Mouse (Mus musculus) midbrain, embryonic 13.5 days (tissue): Measurements from ENCODE around the gene Ccdc3. TPM values are rescaled to one million over a fixed set of nuclear protein-coding genes. Genes with fewer than 3 reads are reported as not detected.

ENCODE experiments used
- ATAC-seq: fragments of 200-750 bp; cut with Nextera tagmentation; 2 replicates; pipeline ENCODE4 v1.8.0; 2017; ENCODE audit warnings: mild to moderate bottlenecking, moderate TSS enrichment, moderate library complexity
- H3K27ac ChIP-seq: fragments of 300-500 bp; sonication (generic); 2 replicates; pipeline ENCODE4 v1.5.1; 2015; ENCODE audit warnings: inconsistent platforms, mild to moderate bottlenecking, moderate library complexity
- H3K27me3 ChIP-seq: fragments of 300-500 bp; sonication (generic); 2 replicates; pipeline ENCODE4 v1.6.1; 2015; ENCODE audit warnings: mild to moderate bottlenecking, inconsistent platforms
- H3K36me3 ChIP-seq: fragments of 300-500 bp; sonication (generic); 2 replicates; pipeline ENCODE4 v1.6.1; 2015; ENCODE audit warnings: mild to moderate bottlenecking, inconsistent platforms
- H3K4me1 ChIP-seq: fragments of 300-500 bp; sonication (generic); replicated peaks from 2 replicates; pipeline ENCODE4 v1.6.1; 2015; ENCODE audit warnings: inconsistent platforms
- H3K4me2 ChIP-seq: fragments of 300-500 bp; sonication (generic); replicated peaks from 2 replicates; pipeline ENCODE4 v1.6.1; 2015; ENCODE audit warnings: moderate library complexity, mild to moderate bottlenecking, inconsistent platforms
- H3K4me3 ChIP-seq: fragments of 300-500 bp; sonication (generic); replicated peaks from 2 replicates; pipeline ENCODE4 v1.5.1; 2015; ENCODE audit warnings: mild to moderate bottlenecking, inconsistent platforms
- H3K9ac ChIP-seq: fragments of 300-500 bp; sonication (generic); replicated peaks from 2 replicates; pipeline ENCODE4 v1.6.1; 2015; ENCODE audit warnings: mild to moderate bottlenecking, inconsistent platforms
- H3K9me3 ChIP-seq: fragments of 300-500 bp; sonication (generic); 2 replicates; pipeline ENCODE4 v1.6.1; 2016; ENCODE audit warnings: mild to moderate bottlenecking, inconsistent platforms
- WGBS: fragments of 180-500 bp; shearing (Covaris S2); methylation state at CpG from one replicate; pipeline ENCODE4 v1.1.7; 2015; 5-methylcytosine and 5-hydroxymethylcytosine counted together
- polyA plus RNA-seq: library from polyadenylated mRNA; unstranded; fragments of >200 nt; fragmentation: Nextera tagmentation; extraction: Ambion mirVana; gene quantifications from 2 replicates; pipeline ENCODE4 v1.2.1, GENCODE M21; 2015

Gene Ccdc3
- polyA plus RNA-seq, 1 experiment from 2014 or later, result 8.6 TPM

DNA sequence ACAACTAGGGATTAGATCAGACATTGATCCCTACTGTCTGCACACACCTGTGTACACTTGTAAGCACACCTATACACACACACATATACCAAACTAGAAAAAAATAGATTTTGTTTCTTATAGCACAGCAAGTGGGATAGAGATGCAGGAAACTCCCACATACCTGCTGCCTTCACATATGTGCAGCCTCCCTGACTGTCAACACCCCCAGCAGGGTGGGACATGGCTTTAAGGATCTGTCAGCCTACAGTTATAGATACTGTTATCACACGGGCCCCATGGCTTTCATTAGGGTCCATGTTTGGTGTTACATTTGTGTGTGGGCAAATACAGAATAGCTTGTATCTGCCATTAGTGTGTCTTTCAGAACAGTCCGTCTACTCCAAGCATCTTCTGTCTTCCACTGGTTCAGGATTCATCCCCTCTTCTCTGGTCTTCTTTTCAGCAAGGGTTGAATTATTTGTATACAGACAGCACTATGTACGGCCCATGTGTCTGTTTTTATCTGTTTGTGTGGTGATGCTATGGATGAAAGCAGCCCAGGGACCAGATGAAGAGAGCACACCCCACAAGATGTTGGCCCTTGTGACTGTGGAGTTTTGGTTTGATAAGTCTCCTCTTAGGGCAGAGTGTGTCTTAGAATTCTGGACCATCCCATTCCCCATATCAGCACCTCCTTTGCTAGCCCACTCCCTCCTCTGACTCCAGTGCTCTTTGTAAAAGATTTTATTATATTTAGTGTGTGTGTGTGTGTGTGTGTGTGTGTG, 24.5 kb downstream of the Ccdc3 start:
- no peak overlapping the region for H3K4me2 ChIP-seq
- peaks cover 6% of the 10 kb centered on the region; the same call in 1 of the 2 replicates for H3K4me1 ChIP-seq
- H3K36me3 ChIP-seq, result no peaks in the 10 kb centered on the region
- H3K27me3 ChIP-seq, result no peaks in the 10 kb centered on the region
- H3K9ac ChIP-seq, result no peak overlapping the region
- H3K9me3 ChIP-seq, result no peaks in the 10 kb centered on the region
- WGBS, result 86% methylated on average over 3 of the region's 3 CpGs
- no peak overlapping the region for H3K4me3 ChIP-seq
- no peak for ATAC-seq
- no peak overlapping the region for H3K27ac ChIP-seq

DNA sequence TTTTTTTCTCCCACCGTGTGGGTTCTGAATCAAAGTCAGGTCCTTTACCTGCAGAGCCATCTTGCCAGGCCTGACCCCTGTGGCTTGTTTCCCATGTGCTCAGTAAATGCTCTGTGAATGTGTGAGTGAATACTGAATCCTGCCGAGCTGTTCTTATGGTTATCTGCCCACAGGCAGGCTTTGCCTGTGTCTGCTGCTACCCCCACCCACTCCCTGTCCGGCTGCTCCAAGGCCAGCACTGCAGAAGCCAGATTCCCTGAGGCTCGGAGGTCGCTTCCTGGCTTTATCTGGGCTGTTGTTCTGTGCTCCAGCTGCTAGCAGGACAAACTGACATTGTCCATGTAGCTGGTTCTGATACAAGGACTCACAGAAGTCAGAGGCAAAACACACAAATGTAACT, 25.2 kb downstream of the Ccdc3 start:
- H3K4me3 ChIP-seq, result no peak overlapping the region
- H3K36me3 ChIP-seq, result no peaks in the 10 kb centered on the region
- no peak overlapping the region for H3K27ac ChIP-seq
- no peaks in the 10 kb centered on the region for H3K27me3 ChIP-seq
- WGBS, result 52% methylated on average over 5 of the region's 5 CpGs
- H3K4me2 ChIP-seq, result no peak overlapping the region
- ATAC-seq, result no peak
- no peak overlapping the region; the same call in 1 of the 2 replicates for H3K9ac ChIP-seq
- no peaks in the 10 kb centered on the region for H3K9me3 ChIP-seq
- peaks cover 6% of the 10 kb centered on the region; the same call in 1 of the 2 replicates for H3K4me1 ChIP-seq

DNA sequence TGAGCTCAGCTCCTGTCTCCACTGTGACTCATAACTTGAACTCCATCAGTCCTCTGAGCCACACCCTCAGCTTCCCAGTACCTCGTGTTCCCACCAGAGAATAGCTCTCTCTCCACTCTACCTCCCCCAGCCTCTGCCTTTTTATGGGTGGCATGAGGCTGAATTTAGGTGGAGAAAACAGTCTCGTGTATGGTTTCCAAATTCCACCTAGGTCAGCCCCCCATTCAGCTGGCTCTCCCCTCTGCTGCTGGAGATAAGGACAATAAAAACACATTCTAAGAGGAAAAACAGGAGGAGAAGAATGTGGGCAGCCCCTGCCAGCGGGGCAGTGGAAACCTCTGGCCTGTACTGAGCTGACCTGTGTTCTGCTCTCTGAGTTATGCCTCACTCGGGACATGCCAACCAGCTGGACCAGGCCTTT, 28.4 kb downstream of the Ccdc3 start:
- ATAC-seq, result no peak
- 75% methylated on average over 4 of the region's 4 CpGs for WGBS
- Histone ChIP-seq H3K9ac (no peak overlapping the region), H3K27me3 (no peaks in the 10 kb centered on the region), H3K4me1 (no peaks in the 10 kb centered on the region), H3K27ac (no peak overlapping the region), H3K36me3 (no peaks in the 10 kb centered on the region), H3K9me3 (no peaks in the 10 kb centered on the region), H3K4me3 (no peak overlapping the region), H3K4me2 (no peak overlapping the region)

DNA sequence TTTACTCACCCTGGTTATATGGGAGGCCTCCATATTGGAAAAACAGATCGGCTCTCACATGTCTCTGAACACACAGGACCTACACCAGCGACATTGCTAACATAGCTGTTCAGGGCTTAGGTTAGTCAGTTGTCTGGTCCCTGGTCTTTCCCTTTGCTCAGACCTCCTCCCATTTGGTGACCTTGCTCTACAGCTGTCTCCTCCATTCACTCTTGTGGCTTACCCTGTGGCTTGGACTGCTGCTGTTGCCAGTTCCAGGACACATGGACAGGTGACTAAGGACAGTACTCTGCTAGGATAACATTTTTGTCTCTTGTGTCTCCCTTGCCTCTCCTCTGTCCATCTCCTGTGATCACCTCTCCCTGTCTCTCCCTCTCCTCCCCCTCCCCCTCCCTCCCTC, 29.2 kb downstream of the Ccdc3 start:
- Histone ChIP-seq H3K4me2 (no peak overlapping the region), H3K36me3 (no peaks in the 10 kb centered on the region), H3K4me3 (no peak overlapping the region), H3K27me3 (no peaks in the 10 kb centered on the region), H3K4me1 (no peaks in the 10 kb centered on the region), H3K27ac (no peak overlapping the region), H3K9me3 (no peaks in the 10 kb centered on the region), H3K9ac (no peak overlapping the region)
- no peak for ATAC-seq
- 96% methylated on average over 2 of the region's 2 CpGs for WGBS

DNA sequence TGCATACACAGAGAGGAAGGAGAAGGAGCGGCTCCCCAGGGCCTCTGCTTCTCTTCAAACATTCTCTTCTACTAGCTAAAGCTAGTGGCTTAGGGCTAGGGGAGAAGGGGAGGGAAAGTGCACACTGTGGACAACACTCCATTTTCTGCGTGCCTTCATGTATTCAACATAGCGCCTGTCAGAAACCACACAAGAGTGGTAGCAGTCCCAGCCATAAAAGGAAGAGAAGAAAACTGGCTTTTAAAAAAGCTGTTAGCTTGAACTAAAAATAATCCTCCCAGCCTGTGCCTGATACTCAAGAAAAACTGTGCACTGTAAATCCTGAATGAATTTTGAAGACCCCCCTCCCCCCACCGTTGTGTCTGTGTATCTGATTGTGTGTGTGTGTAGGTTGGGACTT, 33.2 kb downstream of the Ccdc3 start:
- H3K4me3 ChIP-seq, result no peak overlapping the region
- H3K36me3 ChIP-seq, result no peaks in the 10 kb centered on the region
- H3K27ac ChIP-seq, result no peak overlapping the region
- no peak for ATAC-seq
- H3K27me3 ChIP-seq, result no peaks in the 10 kb centered on the region
- H3K9ac ChIP-seq, result no peak overlapping the region
- no peak overlapping the region for H3K4me2 ChIP-seq
- no peaks in the 10 kb centered on the region for H3K9me3 ChIP-seq
- WGBS, result 81% methylated on average over 4 of the region's 4 CpGs
- no peaks in the 10 kb centered on the region for H3K4me1 ChIP-seq

DNA sequence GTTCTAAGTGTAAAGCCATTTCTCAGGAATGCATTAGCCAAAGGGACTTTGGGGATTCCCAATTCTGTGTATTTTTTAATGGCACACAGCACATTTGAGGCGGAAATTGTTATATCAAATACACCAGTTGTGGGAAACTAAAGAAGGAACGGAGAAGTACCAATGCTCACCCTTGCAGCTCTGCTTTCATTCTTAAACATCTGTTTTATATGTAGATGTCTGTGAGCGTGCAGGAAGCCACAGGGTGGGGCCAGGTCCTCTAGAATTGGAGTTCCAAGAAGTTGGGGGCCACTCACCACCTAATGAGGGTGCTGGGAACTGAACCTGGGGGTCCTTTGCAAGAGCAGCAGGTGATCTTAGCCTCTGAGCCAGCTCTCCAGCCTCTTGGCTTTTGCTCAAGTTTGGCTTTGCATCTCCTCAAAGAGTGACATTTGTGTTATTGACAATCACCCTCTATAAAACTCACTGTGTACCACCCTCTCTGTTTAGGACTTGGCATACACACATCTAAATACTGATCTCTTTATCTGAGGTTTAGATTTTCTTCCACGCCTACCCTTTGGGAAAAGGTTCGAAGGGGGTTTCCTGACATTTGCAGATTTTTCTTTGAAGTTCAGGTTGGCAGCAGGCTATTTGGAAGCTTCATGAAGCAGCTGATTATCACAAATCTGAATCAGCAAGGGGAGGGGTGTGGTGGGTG, 33.9 kb downstream of the Ccdc3 start:
- no peak overlapping the region for H3K4me2 ChIP-seq
- no peak overlapping the region for H3K9ac ChIP-seq
- ATAC-seq, result no peak
- H3K36me3 ChIP-seq, result no peaks in the 10 kb centered on the region
- no peaks in the 10 kb centered on the region for H3K4me1 ChIP-seq
- H3K27me3 ChIP-seq, result no peaks in the 10 kb centered on the region
- no peak overlapping the region for H3K4me3 ChIP-seq
- WGBS, result 81% methylated on average over 5 of the region's 5 CpGs
- no peak overlapping the region for H3K27ac ChIP-seq
- H3K9me3 ChIP-seq, result 0 out of 2 replicates have a peak, but pooled peaks cover 1% of the 10 kb centered on the region

DNA sequence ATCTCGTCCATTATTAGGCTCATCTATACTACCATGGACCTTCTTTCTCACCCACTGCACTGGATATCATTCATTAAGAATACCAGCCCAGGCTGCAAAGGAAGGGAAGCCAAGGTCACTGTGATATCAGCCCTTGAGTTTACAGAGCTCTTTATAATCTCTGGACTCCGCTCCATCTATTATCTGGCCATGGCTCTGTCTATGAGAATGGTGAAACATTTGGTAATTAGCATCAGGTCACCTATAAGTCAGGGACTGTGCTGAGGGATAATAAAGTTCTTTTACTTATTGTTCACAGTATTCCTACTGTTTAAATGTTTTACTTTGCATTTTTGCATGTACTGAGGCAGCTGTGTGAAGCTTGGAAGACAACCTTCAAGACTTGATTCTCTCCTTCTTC, 35.2 kb downstream of the Ccdc3 start:
- H3K4me1 ChIP-seq, result no peaks in the 10 kb centered on the region
- H3K9ac ChIP-seq, result no peak overlapping the region
- ATAC-seq, result no peak
- 81% methylated on average over 2 of the region's 2 CpGs for WGBS
- no peak overlapping the region for H3K4me2 ChIP-seq
- H3K27me3 ChIP-seq, result no peaks in the 10 kb centered on the region
- H3K36me3 ChIP-seq, result no peaks in the 10 kb centered on the region
- H3K27ac ChIP-seq, result no peak overlapping the region
- H3K4me3 ChIP-seq, result no peak overlapping the region
- H3K9me3 ChIP-seq, result peaks cover 6% of the 10 kb centered on the region; the same call in 1 of the 2 replicates

DNA sequence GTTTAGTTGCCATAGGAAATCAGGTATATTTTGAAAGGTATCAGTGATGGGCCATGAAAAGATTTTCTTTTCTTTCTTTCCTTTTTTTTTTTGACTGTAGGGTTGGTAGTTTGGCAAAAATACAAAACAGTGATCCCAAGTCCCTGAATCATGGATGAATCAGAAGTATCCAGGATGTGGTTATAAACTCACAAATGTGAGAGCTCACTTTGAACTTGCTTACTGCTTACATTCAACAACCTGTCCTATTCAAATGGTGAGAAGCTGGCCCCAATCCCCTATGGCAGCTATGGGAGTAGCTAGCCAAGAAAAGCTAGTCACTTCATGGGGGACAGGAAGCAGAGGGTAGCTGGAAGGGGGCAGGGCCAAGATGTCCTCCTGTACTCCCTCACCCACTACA, 37.1 kb downstream of the Ccdc3 start:
- Histone ChIP-seq H3K9ac (no peak overlapping the region), H3K4me3 (no peak overlapping the region), H3K4me1 (no peaks in the 10 kb centered on the region), H3K36me3 (no peaks in the 10 kb centered on the region), H3K27ac (no peak overlapping the region), H3K9me3 (peaks cover 6% of the 10 kb centered on the region; the same call in 1 of the 2 replicates), H3K4me2 (no peak overlapping the region), H3K27me3 (no peaks in the 10 kb centered on the region)
- no peak for ATAC-seq

DNA sequence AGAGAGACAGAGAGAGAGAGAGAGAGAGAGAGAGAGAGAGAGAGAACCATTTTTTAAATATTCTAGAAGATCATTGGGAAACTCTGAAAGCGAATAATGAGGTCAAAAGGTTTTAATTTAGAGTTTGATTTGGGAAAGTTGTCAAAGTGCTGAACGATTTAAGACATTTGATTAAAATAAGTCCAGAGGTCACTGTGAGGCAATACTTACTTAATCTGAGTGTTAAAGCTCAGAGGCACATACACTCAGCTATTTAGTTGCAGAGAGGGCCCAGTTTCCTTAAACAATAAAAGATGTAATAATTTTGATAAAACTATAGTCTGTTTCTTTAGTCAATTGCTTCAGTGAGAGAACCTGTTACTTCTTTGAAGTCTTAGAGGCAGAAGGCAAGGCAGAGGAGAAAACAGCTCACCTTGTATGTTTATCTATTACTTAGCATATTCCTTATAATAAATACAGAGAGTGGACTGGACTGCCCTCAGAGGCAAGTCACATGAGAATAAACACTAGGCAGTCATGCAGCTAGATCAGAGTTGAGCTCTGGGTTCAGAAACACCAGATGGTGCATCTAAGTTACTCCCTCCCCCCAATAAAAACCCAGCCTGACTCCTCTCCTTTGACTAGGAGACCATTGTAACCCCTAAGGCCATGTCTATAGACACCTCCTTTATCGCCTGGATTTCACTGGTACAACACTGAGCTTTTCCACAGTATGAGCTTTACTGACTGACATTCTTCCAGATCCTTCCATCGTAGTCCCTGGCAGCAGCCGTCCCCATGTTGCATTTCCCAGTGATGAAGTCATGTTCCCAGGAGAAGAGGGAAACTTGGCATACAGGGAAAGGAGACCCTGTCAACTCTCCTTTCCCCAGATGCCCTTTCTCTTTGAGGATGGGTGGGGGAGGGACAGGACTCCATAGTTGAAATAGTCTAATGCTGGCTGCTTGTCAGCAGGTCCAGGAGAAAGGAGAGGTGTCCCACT, 44.2 kb downstream of the Ccdc3 start:
- H3K4me2 ChIP-seq, result no peak overlapping the region
- H3K9me3 ChIP-seq, result peaks cover 2% of the 10 kb centered on the region; the same call in 1 of the 2 replicates
- H3K27me3 ChIP-seq, result no peaks in the 10 kb centered on the region
- H3K4me3 ChIP-seq, result no peak overlapping the region
- H3K9ac ChIP-seq, result no peak overlapping the region
- H3K27ac ChIP-seq, result no peak overlapping the region
- no peaks in the 10 kb centered on the region for H3K36me3 ChIP-seq
- WGBS, result 67% methylated on average over 5 of the region's 5 CpGs
- ATAC-seq, result peak; percentile 56; the same call in 1 of the 2 replicates
- no peaks in the 10 kb centered on the region for H3K4me1 ChIP-seq

DNA sequence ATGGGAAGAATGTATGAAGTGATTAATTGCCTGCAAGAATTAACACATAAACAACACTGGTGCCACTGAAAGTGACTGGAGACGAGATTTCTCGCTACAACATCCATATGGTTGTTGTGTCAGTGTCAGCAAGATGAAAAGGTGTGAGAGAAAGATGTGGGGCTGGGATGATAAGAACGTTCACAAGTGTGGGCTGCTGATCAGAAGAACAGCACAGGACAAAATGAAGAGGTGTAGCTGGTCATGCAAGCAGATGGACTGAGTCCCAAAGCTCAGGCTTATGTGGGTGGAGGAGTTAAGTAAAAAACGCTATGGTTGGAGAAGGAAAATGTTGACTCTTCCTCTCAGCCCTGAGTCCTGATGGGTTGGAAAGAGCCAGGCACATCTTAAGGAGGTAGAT, 46.6 kb downstream of the Ccdc3 start:
- Histone ChIP-seq H3K4me1 (no peaks in the 10 kb centered on the region), H3K4me3 (no peak overlapping the region), H3K9ac (no peak overlapping the region), H3K27ac (no peak overlapping the region), H3K27me3 (no peaks in the 10 kb centered on the region), H3K36me3 (no peaks in the 10 kb centered on the region), H3K4me2 (no peak overlapping the region), H3K9me3 (no peaks in the 10 kb centered on the region)
- no peak for ATAC-seq
- 87% methylated on average over 4 of the region's 4 CpGs for WGBS

DNA sequence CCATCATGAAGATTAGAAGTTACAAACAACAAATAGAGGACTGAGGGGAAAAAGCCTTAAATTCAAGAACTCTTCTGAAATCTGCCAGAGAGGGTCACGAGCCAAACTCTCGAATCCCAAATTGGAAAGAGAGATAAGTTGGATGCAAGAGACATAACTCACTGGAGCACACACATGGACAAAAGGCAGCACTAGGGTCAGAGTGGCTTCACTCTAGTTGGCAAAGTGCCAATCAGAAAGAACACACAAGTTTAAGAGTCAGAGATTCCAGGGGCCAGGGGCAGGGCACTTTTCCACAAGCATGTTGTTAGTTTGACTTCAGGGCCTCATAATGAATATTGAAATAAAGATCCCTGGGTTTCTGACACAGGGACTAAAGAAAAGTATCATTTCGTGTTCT, 48.1 kb downstream of the Ccdc3 start:
- H3K4me1 ChIP-seq, result no peaks in the 10 kb centered on the region
- no peaks in the 10 kb centered on the region for H3K9me3 ChIP-seq
- no peaks in the 10 kb centered on the region for H3K36me3 ChIP-seq
- ATAC-seq, result no peak
- H3K9ac ChIP-seq, result no peak overlapping the region
- H3K4me3 ChIP-seq, result no peak overlapping the region
- 92% methylated on average over 3 of the region's 3 CpGs for WGBS
- no peaks in the 10 kb centered on the region for H3K27me3 ChIP-seq
- H3K4me2 ChIP-seq, result no peak overlapping the region
- no peak overlapping the region for H3K27ac ChIP-seq

DNA sequence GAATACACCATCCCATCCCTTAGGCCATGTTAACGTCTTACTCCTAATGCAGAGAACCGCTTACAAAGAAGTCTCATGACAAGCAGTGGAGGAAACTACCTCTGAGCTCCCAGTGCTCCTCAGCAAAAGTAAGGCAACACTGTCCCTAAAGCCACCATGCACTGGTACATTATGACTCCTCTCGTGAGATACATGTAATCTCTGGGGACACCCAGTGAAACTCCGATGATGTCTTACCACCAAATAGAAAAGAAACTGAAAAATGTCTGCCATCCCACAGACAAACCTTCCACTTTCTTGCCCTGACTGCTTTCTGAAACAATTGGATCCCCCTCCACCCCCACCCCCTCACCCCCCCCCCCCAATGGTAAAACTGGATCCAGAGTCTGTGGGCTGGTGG, 54.6 kb downstream of the Ccdc3 start:
- H3K36me3 ChIP-seq, result no peaks in the 10 kb centered on the region
- no peak overlapping the region for H3K4me2 ChIP-seq
- H3K9me3 ChIP-seq, result no peaks in the 10 kb centered on the region
- no peak for ATAC-seq
- WGBS, result 94% methylated on average over 4 of the region's 4 CpGs
- no peak overlapping the region for H3K4me3 ChIP-seq
- no peak overlapping the region for H3K9ac ChIP-seq
- H3K27ac ChIP-seq, result no peak overlapping the region
- H3K4me1 ChIP-seq, result no peaks in the 10 kb centered on the region
- H3K27me3 ChIP-seq, result no peaks in the 10 kb centered on the region
